Mouse (Mus musculus): ENCODE results near the gene Olfr996. TPM values are rescaled to one million over a fixed set of nuclear protein-coding genes. Genes with fewer than 3 reads are reported as not detected.
"Not testable (repeated sequence)": the region's sequence is repeated elsewhere in the genome, so short reads cannot be mapped to it uniquely, and the experiment has no call there.

The Olfr996 gene
- total RNA-seq (2021) = not detected
- long read RNA-seq, experiment 1 = 0 reads
- long read RNA-seq, experiment 2 = 0 reads

DNA sequence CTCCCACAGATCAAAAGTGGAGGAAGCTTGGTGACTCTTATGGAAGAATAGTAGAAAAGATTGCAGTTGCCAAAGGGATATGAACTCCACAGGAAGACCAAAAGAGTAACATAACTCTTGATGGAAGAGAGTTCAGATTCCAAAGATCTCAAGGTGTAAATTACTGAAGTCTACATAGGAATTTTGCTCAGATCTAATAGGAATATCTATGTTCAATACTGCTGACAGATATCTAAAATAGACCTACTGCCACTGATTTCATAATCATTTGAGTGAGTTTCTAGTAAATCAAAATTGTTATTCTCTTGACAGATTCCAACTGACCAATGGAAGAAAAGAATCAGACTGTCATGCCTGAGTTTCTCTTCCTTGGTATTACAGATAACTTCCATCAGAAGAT is at the start of gene Olfr996:
Gene Olfr996 (plus strand): TSS at position 301 of the 400 bp plus-strand sequence.
- DNase-seq = no peak

DNA sequence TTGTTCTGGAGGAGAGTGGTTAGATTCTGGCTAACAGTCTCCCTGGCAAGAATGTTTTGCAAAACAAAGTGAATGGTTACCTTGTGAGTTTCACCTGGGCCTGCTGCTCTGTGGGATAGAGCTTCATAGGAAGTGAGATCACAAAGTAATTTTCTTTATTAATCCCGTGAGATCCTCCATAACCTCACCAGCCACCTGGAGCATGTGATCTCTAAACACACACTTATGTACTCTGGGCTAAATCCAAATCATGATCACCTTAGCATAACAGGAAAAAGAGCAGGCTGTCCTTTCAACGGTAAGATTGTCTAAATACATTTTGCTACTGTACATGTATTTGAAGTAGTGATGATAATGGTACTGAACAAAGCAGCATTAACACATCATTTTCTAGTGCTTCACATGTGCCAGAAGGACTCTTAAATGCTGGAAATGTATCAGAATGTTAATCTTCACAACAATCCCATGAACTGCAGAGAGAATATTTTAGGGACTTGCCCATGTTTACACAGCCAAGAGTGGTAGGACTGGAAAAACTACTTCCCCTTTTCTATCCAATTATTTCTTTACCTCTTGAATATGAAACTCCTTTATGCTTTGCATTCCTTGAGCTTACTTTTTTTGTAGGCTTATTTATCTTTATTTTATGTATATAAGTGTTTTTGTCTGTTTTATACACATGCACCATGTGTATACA is 46.8 kb upstream of the Olfr996 start:
- no peak for DNase-seq

GRCm38 (mm10) chr2:85533934-85534333 is 45.1 kb upstream of the Olfr996 start:
- DNase-seq = no peak

- no peak for DNase-seq
These were observed 24.2 kb upstream of the Olfr996 start for GRCm38 (mm10) chr2:85554806-85555205.

DNA sequence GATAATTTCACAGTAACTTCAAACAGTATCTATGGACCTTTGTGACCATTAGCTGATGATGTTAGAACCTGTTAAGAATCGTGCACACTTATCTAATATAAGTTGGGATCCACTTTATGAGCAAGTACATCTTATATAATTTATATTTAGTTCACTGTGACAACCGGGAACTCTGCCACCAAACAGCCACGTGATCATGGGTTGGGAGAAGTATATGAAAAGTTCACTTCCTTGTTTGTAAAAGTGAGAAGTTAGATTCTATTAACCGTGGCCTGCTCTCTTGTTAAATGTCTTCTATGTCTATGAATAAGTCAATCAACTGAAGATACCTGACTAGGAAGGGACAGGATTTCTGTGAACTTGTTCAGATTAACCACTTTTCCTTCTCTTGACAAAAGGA is 18.8 kb upstream of the Olfr996 start:
- no peak for DNase-seq

DNA sequence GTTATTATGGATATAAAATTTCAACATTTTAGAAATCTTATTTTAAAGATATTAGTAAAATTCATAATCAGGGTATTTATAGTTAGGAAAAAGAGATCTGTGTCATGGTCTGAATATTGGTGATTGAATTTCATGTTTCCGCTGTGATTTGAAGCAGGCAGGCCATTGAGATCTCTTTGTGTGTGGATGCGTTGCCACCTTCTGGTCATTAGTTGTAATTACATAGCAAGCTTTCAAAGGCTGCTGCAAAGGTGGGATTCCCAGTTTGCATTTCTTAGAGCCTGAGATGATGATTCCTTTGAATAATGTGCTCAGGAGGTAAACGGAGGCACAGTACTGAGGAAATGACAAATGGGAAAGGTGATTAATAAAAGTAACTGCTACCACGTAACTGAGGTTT is 17.8 kb upstream of the Olfr996 start:
- DNase-seq = no peak

GRCm38 (mm10) chr2:85588648-85589047 is 9.6 kb downstream of the Olfr996 start, which contains the start of gene Olfr998:
Gene Olfr998, plus strand, starts transcription at chr2:85588948.
- not testable (repeated sequence) for DNase-seq

DNA sequence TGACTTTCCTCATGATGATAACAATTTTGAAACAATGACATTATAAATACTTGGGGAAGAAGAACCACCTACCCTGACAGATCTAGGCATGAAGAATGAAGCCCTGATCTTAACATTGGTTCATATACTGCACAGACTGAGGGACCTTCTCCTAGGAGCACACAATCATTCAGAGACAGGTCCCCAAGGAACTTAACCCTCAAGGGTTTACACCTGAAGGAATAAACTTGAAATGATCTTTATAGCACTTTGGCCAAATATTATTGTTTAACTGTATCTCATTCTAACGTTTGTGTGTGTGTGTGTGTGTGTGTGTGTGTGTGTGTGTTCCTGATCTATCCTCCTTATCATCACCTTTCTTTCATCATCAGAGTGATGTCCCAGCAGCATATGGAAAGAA is 32.8 kb downstream of the Olfr996 start, which contains the start of gene Olfr1000:
Gene Olfr1000 (minus strand): TSS at position 101 of the 400 bp plus-strand sequence.
- no peak for DNase-seq

Other genes with a start within 250 kb of the Olfr996 start
- gene Olfr987, start 239.9 kb upstream of the Olfr996 start, total RNA-seq (2021) = not detected
- gene Olfr988, start 216.0 kb upstream of the Olfr996 start, total RNA-seq (2021) = not detected
- not detected for gene Olfr992, start 169.7 kb upstream of the Olfr996 start, total RNA-seq (2021)
- gene Olfr993, start 164.3 kb upstream of the Olfr996 start, total RNA-seq (2021) = not detected
- not detected for gene Olfr994, start 142.8 kb upstream of the Olfr996 start, total RNA-seq (2021)
- gene Olfr995, start 135.6 kb upstream of the Olfr996 start, total RNA-seq (2021) = not detected
- not detected for gene 4833423E24Rik, start 60.2 kb upstream of the Olfr996 start, total RNA-seq (2021)
- not detected for gene Olfr998, start 9.7 kb downstream of the Olfr996 start, total RNA-seq (2021)
- gene Olfr1000, start 32.7 kb downstream of the Olfr996 start, total RNA-seq (2021) = not detected
- gene Olfr1002, start 71.5 kb downstream of the Olfr996 start, total RNA-seq (2021) = not detected
- not detected for gene Olfr154, start 85.2 kb downstream of the Olfr996 start, total RNA-seq (2021)
- not detected for gene Olfr1006, start 99.6 kb downstream of the Olfr996 start, total RNA-seq (2021)
- gene Olfr1008, start 110.2 kb downstream of the Olfr996 start, total RNA-seq (2021) = not detected
- gene Olfr1009, start 136.2 kb downstream of the Olfr996 start, total RNA-seq (2021) = not detected
- gene Olfr1012, start 183.6 kb downstream of the Olfr996 start, total RNA-seq (2021) = not detected
- not detected for gene Olfr1013, start 187.9 kb downstream of the Olfr996 start, total RNA-seq (2021)
- not detected for gene Olfr1014, start 193.5 kb downstream of the Olfr996 start, total RNA-seq (2021)
- not detected for gene Olfr1015, start 202.8 kb downstream of the Olfr996 start, total RNA-seq (2021)
- not detected for gene Olfr1016, start 223.3 kb downstream of the Olfr996 start, total RNA-seq (2021)
- gene Olfr1018, start 239.3 kb downstream of the Olfr996 start, total RNA-seq (2021) = not detected